ENCODE assay signal across 18 mouse cellular contexts in the genomic region with DNA sequence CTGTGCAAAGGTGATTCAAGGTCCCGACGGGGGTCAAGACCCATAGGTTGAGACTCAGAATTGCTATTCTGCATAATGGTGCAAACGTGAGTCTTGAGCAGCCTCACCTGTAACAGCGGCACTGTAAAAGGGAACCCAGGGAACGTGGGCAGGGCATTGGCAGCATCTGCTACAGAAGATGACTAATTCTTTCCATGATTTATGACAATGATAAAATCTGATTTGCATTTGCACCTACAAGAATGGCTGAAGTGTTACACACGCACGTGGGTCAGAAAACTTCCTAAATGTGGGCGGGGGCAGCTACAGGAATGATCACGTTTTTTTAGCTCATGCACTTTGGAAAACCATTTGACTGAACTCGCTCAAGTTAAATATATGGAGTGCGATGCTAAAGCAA. TPM values are rescaled to one million over a fixed set of nuclear protein-coding genes. Genes with fewer than 3 reads are reported as not detected.
"Had no signal": no experiment of that assay in that cellular context is flagged by ENCODE, and none has a peak within 500 bp of the region (broad histone marks: within the 10 kb centered on the region; RNA-seq: fewer than 3 reads in every experiment).

No protein-coding gene starts in this region.

- DNase-seq: kidney, adult 18-20 months; kidney, postnatal 14 days; lung, adult 2 months; midbrain, embryonic 14.5 days; thymus, postnatal 4 days had no signal

- H3K4me1 ChIP-seq: intestine, embryonic 15.5 days; kidney, embryonic 15.5 days; limb, embryonic 10.5 days; liver, embryonic 15.5 days; midbrain, embryonic 10.5 days; neural tube, embryonic 15.5 days had no signal

- H3K9me3 ChIP-seq: intestine, embryonic 15.5 days; kidney, embryonic 15.5 days; limb, embryonic 10.5 days; liver, embryonic 15.5 days; midbrain, embryonic 10.5 days; neural tube, embryonic 15.5 days had no signal

- H3K4me3 ChIP-seq: intestine, embryonic 15.5 days; kidney, embryonic 15.5 days; limb, embryonic 10.5 days; liver, embryonic 15.5 days; midbrain, embryonic 10.5 days; myocyte; neural tube, embryonic 15.5 days had no signal

- H3K36me3 ChIP-seq: intestine, embryonic 15.5 days; kidney, embryonic 15.5 days; limb, embryonic 10.5 days; liver, embryonic 15.5 days; midbrain, embryonic 10.5 days; neural tube, embryonic 15.5 days had no signal

- H3K27ac ChIP-seq: intestine, embryonic 15.5 days; kidney, embryonic 15.5 days; limb, embryonic 10.5 days; liver, embryonic 15.5 days; midbrain, embryonic 10.5 days; neural tube, embryonic 15.5 days had no signal

- H3K27me3 ChIP-seq: intestine, embryonic 15.5 days; kidney, embryonic 15.5 days; liver, embryonic 15.5 days; neural tube, embryonic 15.5 days had no signal

- ATAC-seq: intestine, embryonic 15.5 days; lung, postnatal 0 days had no signal

RNA-seq across cellular contexts. Expression of gene Pet117, which starts 16.0 kb away (rescaled TPM):
- total RNA-seq: megakaryocyte, adult 5-6 weeks had no signal
- polyA plus RNA-seq: large intestine, adult 2 months; limb, embryonic 14.5 days; lung, adult 2 months; midbrain, embryonic 10.5 days; neural tube, embryonic 11.5 days; spleen, adult 2 months had no signal

RNA-seq across cellular contexts. Expression of gene Ovol2, which starts 20.9 kb away (rescaled TPM):
- total RNA-seq: megakaryocyte, adult 5-6 weeks had no signal
- polyA plus RNA-seq: liver, embryonic 15.5 days; midbrain, embryonic 10.5 days; midbrain, embryonic 14.5 days; myocyte; neural tube, embryonic 11.5 days; neural tube, embryonic 15.5 days had no signal
